ENCODE assay signal across 8 mouse cellular contexts in genomic region chr4:32358602-32359464, GRCm38 (mm10).
DNase-seq lines count a peak whose midpoint lies in the region; ATAC-seq lines count a peak whose summit lies in the region.

No protein-coding gene starts in this region.

- no peaks in the 10 kb centered on the region for H3K36me3 ChIP-seq in kidney, embryonic 14.5 days (ENCODE audit: control insufficient read depth, insufficient read depth, low read length)
- H3K36me3 ChIP-seq in embryonic facial prominence, embryonic 10.5 days (replicated peaks): no peaks in the 10 kb centered on the region
- H3K36me3 ChIP-seq in midbrain, embryonic 14.5 days (ENCODE audit: control insufficient read depth, insufficient read depth, low read length): no peaks in the 10 kb centered on the region

- no peak overlapping the region for H3K9ac ChIP-seq in kidney, embryonic 14.5 days (ENCODE audit: low read depth, low read length)
- H3K9ac ChIP-seq in midbrain, embryonic 14.5 days (replicated peaks; ENCODE audit: low read length): no peak overlapping the region; the same call in 1 of the 2 replicates

- ATAC-seq in kidney, embryonic 14.5 days (ENCODE audit: low FRiP score, low TSS enrichment): no peak
- ATAC-seq in midbrain, embryonic 14.5 days (ENCODE audit: low FRiP score, low TSS enrichment): peak; percentile 82

- no peak for DNase-seq in kidney, adult 11 months
- DNase-seq in embryonic facial prominence, embryonic 10.5 days (ENCODE audit: low spot score): peak; percentile 54
- DNase-seq in heart, postnatal 10 days: peak; percentile 44 to 52
- DNase-seq in midbrain, embryonic 14.5 days: peak; percentile 79
- DNase-seq in gastrocnemius, adult 8-10 months (ENCODE audit: low spot score in 2 of 2): no peak
- DNase-seq in right cerebral cortex, adult 2 months (ENCODE audit: low spot score in 2 of 2): no peak
- DNase-seq in frontal cortex, postnatal 10 days (ENCODE audit: low spot score in 2 of 2): no peak

- 0 out of 2 replicates have a peak, but pooled peaks cover 10% of the 10 kb centered on the region for H3K4me1 ChIP-seq in kidney, embryonic 14.5 days (ENCODE audit: control insufficient read depth, insufficient read depth, low read length)
- H3K4me1 ChIP-seq in embryonic facial prominence, embryonic 10.5 days: peaks cover 66% of the 10 kb centered on the region
- peaks cover 39% of the 10 kb centered on the region for H3K4me1 ChIP-seq in midbrain, embryonic 14.5 days (ENCODE audit: control insufficient read depth, insufficient read depth, low read length)

- WGBS in kidney, embryonic 14.5 days: 52% methylated on average over 12 of the region's 12 CpGs
- 35% methylated on average over 12 of the region's 12 CpGs for WGBS in embryonic facial prominence, embryonic 10.5 days
- 18% methylated on average over 12 of the region's 12 CpGs for WGBS in midbrain, embryonic 14.5 days

- no peak overlapping the region for H3K4me3 ChIP-seq in kidney, embryonic 14.5 days (ENCODE audit: low read length)
- peak overlapping the region; percentile 25 for H3K4me3 ChIP-seq in embryonic facial prominence, embryonic 10.5 days
- no peak overlapping the region for H3K4me3 ChIP-seq in midbrain, embryonic 14.5 days (replicated peaks; ENCODE audit: low read depth, low read length)

- H3K27me3 ChIP-seq in kidney, embryonic 14.5 days (ENCODE audit: control insufficient read depth, insufficient read depth, low read length): no peaks in the 10 kb centered on the region
- H3K27me3 ChIP-seq in embryonic facial prominence, embryonic 10.5 days (replicated peaks; ENCODE audit: low read depth, poor library complexity, severe bottlenecking): no peaks in the 10 kb centered on the region
- no peaks in the 10 kb centered on the region for H3K27me3 ChIP-seq in midbrain, embryonic 14.5 days (ENCODE audit: control insufficient read depth, insufficient read depth, low read length)

- H3K9me3 ChIP-seq in kidney, embryonic 14.5 days (ENCODE audit: control insufficient read depth, low read length): no peaks in the 10 kb centered on the region
- no peaks in the 10 kb centered on the region for H3K9me3 ChIP-seq in embryonic facial prominence, embryonic 10.5 days
- no peaks in the 10 kb centered on the region for H3K9me3 ChIP-seq in midbrain, embryonic 14.5 days (ENCODE audit: control insufficient read depth, low read length)

- peak overlapping the region; percentile 17; the same call in 1 of the 2 replicates for H3K27ac ChIP-seq in kidney, embryonic 14.5 days (ENCODE audit: low read depth, low read length)
- H3K27ac ChIP-seq in embryonic facial prominence, embryonic 10.5 days (replicated peaks): peak overlapping the region; percentile 72
- peak overlapping the region; percentile 77 for H3K27ac ChIP-seq in midbrain, embryonic 14.5 days (replicated peaks; ENCODE audit: low read depth, low read length)

- no peak overlapping the region for H3K4me2 ChIP-seq in kidney, embryonic 14.5 days (replicated peaks; ENCODE audit: low read depth, low read length)
- H3K4me2 ChIP-seq in midbrain, embryonic 14.5 days (ENCODE audit: low read length): peak overlapping the region; percentile 34

- intact Hi-C loops in heart, postnatal 10 days (cut with DNase I): no loop called here

Comparison
In these comparisons a context has a peak if more than half of its experiments do, and no peak if none do; other contexts are left out.
1. H3K27ac ChIP-seq: peak in every context shown above with its lines; median percentile 77 in midbrain, embryonic 14.5 days; 72 in embryonic facial prominence, embryonic 10.5 days; 17 in kidney, embryonic 14.5 days.
2. DNase-seq: peak in embryonic facial prominence, embryonic 10.5 days (single experiment), heart, postnatal 10 days (2 of 2) and midbrain, embryonic 14.5 days (single experiment); none in kidney, adult 11 months (single experiment), gastrocnemius, adult 8-10 months (0 of 2), right cerebral cortex, adult 2 months (0 of 2) and frontal cortex, postnatal 10 days (0 of 2).